Mouse (Mus musculus): ENCODE measurements around the gene Eif4ebp2.

Gene Eif4ebp2

GRCm38 (mm10) chr10:61466242-61466641, 13.8 kb upstream of the Eif4ebp2 start:
- DNase-seq (ENCODE audit: inconsistent age in 2 of 2, low spot score in 1 of 2): peak in 1 of 2 experiments; percentile 51

GRCm38 (mm10) chr10:61465009-61465408, 12.5 kb upstream of the Eif4ebp2 start:
- DNase-seq (ENCODE audit: inconsistent age in 2 of 2, low spot score in 1 of 2): peak; percentile 20 to 69

- peak in 1 of 2 experiments; percentile 17 for DNase-seq (ENCODE audit: inconsistent age in 2 of 2, low spot score in 1 of 2)
Measured at GRCm38 (mm10) chr10:61457182-61457581, 4.7 kb upstream of the Eif4ebp2 start.

GRCm38 (mm10) chr10:61453171-61453570, 710 bp upstream of the Eif4ebp2 start:
- DNase-seq (ENCODE audit: inconsistent age in 2 of 2, low spot score in 1 of 2): peak in 1 of 2 experiments; percentile 52

GRCm38 (mm10) chr10:61451931-61452617, 387 bp downstream of the Eif4ebp2 start:
- peak; percentile 67 to 84 for DNase-seq (ENCODE audit: inconsistent age in 2 of 2, low spot score in 1 of 2)

GRCm38 (mm10) chr10:61451463-61451930, 964 bp downstream of the Eif4ebp2 start:
- peak in 1 of 2 experiments; percentile 39 for DNase-seq (ENCODE audit: inconsistent age in 2 of 2, low spot score in 1 of 2)

GRCm38 (mm10) chr10:61448834-61449233, 3.6 kb downstream of the Eif4ebp2 start:
- no peak for DNase-seq (ENCODE audit: inconsistent age in 2 of 2, low spot score in 1 of 2)

GRCm38 (mm10) chr10:61447581-61448353, 4.7 kb downstream of the Eif4ebp2 start:
- peak in 1 of 2 experiments; percentile 32 for DNase-seq (ENCODE audit: inconsistent age in 2 of 2, low spot score in 1 of 2)

- no peak for DNase-seq (ENCODE audit: inconsistent age in 2 of 2, low spot score in 1 of 2)
Measured at GRCm38 (mm10) chr10:61445016-61445415, 7.4 kb downstream of the Eif4ebp2 start.

- DNase-seq (ENCODE audit: inconsistent age in 2 of 2, low spot score in 1 of 2): no peak
Measured at GRCm38 (mm10) chr10:61443876-61444275, 8.6 kb downstream of the Eif4ebp2 start.

GRCm38 (mm10) chr10:61443456-61443855, 9.0 kb downstream of the Eif4ebp2 start:
- no peak for DNase-seq (ENCODE audit: inconsistent age in 2 of 2, low spot score in 1 of 2)

GRCm38 (mm10) chr10:61440202-61440800, 12.2 kb downstream of the Eif4ebp2 start:
- DNase-seq (ENCODE audit: inconsistent age in 2 of 2, low spot score in 1 of 2): no peak

GRCm38 (mm10) chr10:61431375-61431774, 21.1 kb downstream of the Eif4ebp2 start:
- DNase-seq (ENCODE audit: inconsistent age in 2 of 2, low spot score in 1 of 2): no peak

- no peak for DNase-seq (ENCODE audit: inconsistent age in 2 of 2, low spot score in 1 of 2)
Measured at GRCm38 (mm10) chr10:61429043-61429442, 23.4 kb downstream of the Eif4ebp2 start.

- DNase-seq (ENCODE audit: inconsistent age in 2 of 2, low spot score in 1 of 2): no peak
Measured at GRCm38 (mm10) chr10:61428416-61428815, 24.0 kb downstream of the Eif4ebp2 start.

- no peak for DNase-seq (ENCODE audit: inconsistent age in 2 of 2, low spot score in 1 of 2)
Measured at GRCm38 (mm10) chr10:61427951-61428350, 24.5 kb downstream of the Eif4ebp2 start.

- peak in 1 of 2 experiments; percentile 70 for DNase-seq (ENCODE audit: inconsistent age in 2 of 2, low spot score in 1 of 2)
Measured at GRCm38 (mm10) chr10:61426251-61426757, 26.2 kb downstream of the Eif4ebp2 start.

GRCm38 (mm10) chr10:61425047-61425446, 27.4 kb downstream of the Eif4ebp2 start:
- no peak for DNase-seq (ENCODE audit: inconsistent age in 2 of 2, low spot score in 1 of 2)

GRCm38 (mm10) chr10:61424500-61424899, 28.0 kb downstream of the Eif4ebp2 start:
- DNase-seq (ENCODE audit: inconsistent age in 2 of 2, low spot score in 1 of 2): no peak

- peak in 1 of 2 experiments; percentile 60 for DNase-seq (ENCODE audit: inconsistent age in 2 of 2, low spot score in 1 of 2)
Measured at GRCm38 (mm10) chr10:61423289-61423688, 29.2 kb downstream of the Eif4ebp2 start.

GRCm38 (mm10) chr10:61422861-61423260, 29.6 kb downstream of the Eif4ebp2 start:
- no peak for DNase-seq (ENCODE audit: inconsistent age in 2 of 2, low spot score in 1 of 2)
